Mouse (Mus musculus): ENCODE measurements at regions not wholly inside any gene's neighbourhood (a gene's known extent, or its start where the extent isn't known, plus 50 kb on each side); places are given as distances from the start of the nearest gene placed in this dataset. TPM values are rescaled to one million over a fixed set of nuclear protein-coding genes. Genes with fewer than 3 reads are reported as not detected.

- no peaks in the 10 kb centered on the region for H3K4me1 ChIP-seq (replicated peaks)
- no peak for ATAC-seq (ENCODE audit: insufficient read depth)
- H3K36me3 ChIP-seq (replicated peaks), result no peaks in the 10 kb centered on the region
- H3K27ac ChIP-seq (replicated peaks), result no peak overlapping the region
- H3K9me3 ChIP-seq (replicated peaks), result no peaks in the 10 kb centered on the region
- H3K4me2 ChIP-seq, result no peak overlapping the region
- no peak overlapping the region for H3K4me3 ChIP-seq (replicated peaks)
- H3K27me3 ChIP-seq, result no peaks in the 10 kb centered on the region
- H3K9ac ChIP-seq, result no peak overlapping the region
These were observed 206.2 kb upstream of the Atp11b start for GRCm38 (mm10) chr3:35547696-35548095.

- H3K4me1 ChIP-seq (replicated peaks), result no peaks in the 10 kb centered on the region
- no peak for ATAC-seq (ENCODE audit: insufficient read depth)
- no peak overlapping the region for H3K27ac ChIP-seq (replicated peaks)
- no peaks in the 10 kb centered on the region for H3K9me3 ChIP-seq (replicated peaks)
- no peaks in the 10 kb centered on the region for H3K36me3 ChIP-seq (replicated peaks)
- WGBS (ENCODE audit: insufficient replicate concordance), result 67% methylated on average over 9 of the region's 9 CpGs
- no peak overlapping the region for H3K9ac ChIP-seq
- H3K27me3 ChIP-seq, result no peaks in the 10 kb centered on the region
- no peak overlapping the region for H3K4me3 ChIP-seq (replicated peaks)
- H3K4me2 ChIP-seq, result no peak overlapping the region
These were observed 202.1 kb upstream of the Atp11b start for GRCm38 (mm10) chr3:35551791-35552190.

GRCm38 (mm10) chr3:35560425-35560824 lies 193.5 kb upstream of the Atp11b start:
- H3K9me3 ChIP-seq (replicated peaks), result no peaks in the 10 kb centered on the region
- no peaks in the 10 kb centered on the region for H3K4me1 ChIP-seq (replicated peaks)
- H3K9ac ChIP-seq, result no peak overlapping the region
- 80% methylated on average over 10 of the region's 10 CpGs for WGBS (ENCODE audit: insufficient replicate concordance)
- H3K36me3 ChIP-seq (replicated peaks), result no peaks in the 10 kb centered on the region
- H3K4me3 ChIP-seq (replicated peaks), result no peak overlapping the region
- no peak overlapping the region for H3K4me2 ChIP-seq
- no peak for ATAC-seq (ENCODE audit: insufficient read depth)
- H3K27ac ChIP-seq (replicated peaks), result no peak overlapping the region
- H3K27me3 ChIP-seq, result no peaks in the 10 kb centered on the region

GRCm38 (mm10) chr3:35574402-35574801 lies 179.5 kb upstream of the Atp11b start:
- 29% methylated on average over 10 of the region's 10 CpGs for WGBS (ENCODE audit: insufficient replicate concordance)
- no peaks in the 10 kb centered on the region for H3K4me1 ChIP-seq (replicated peaks)
- no peaks in the 10 kb centered on the region for H3K36me3 ChIP-seq (replicated peaks)
- no peak overlapping the region for H3K27ac ChIP-seq (replicated peaks)
- no peak overlapping the region for H3K9ac ChIP-seq
- H3K27me3 ChIP-seq, result no peaks in the 10 kb centered on the region
- ATAC-seq (ENCODE audit: insufficient read depth), result no peak
- no peak overlapping the region for H3K4me3 ChIP-seq (replicated peaks)
- no peaks in the 10 kb centered on the region for H3K9me3 ChIP-seq (replicated peaks)
- H3K4me2 ChIP-seq, result no peak overlapping the region

Small RNA genes in the stretch of these regions (microRNA-seq; reads per million reads assigned to microRNA genes)
- gene Gm25442, result not detected

Data from liver, embryonic 15.5 days (tissue).